Comparison of ENCODE assay signal across 34 mouse cellular contexts in genomic region chr11:115950719-115951118, GRCm38 (mm10). TPM values are rescaled to one million over a fixed set of nuclear protein-coding genes. Genes with fewer than 3 reads are reported as not detected.
DNase-seq lines count a peak whose midpoint lies in the region; ATAC-seq and TF ChIP-seq lines count a peak whose summit lies in the region.
"Had no signal": no experiment of that assay in that cellular context is flagged by ENCODE, and none has a peak within 500 bp of the region (broad histone marks: within the 10 kb centered on the region; RNA-seq: fewer than 3 reads in every experiment).

No protein-coding gene starts in this region.

- H3K27ac ChIP-seq in gastrocnemius, adult 2 months: peak overlapping the region; percentile 9; the same call in 1 of the 2 replicates
- no peak overlapping the region for H3K27ac ChIP-seq in midbrain, postnatal 0 days (ENCODE audit: low read depth, low read length)
- H3K27ac ChIP-seq in midbrain, embryonic 16.5 days (ENCODE audit: low read length): no peak overlapping the region
- H3K27ac ChIP-seq in hindbrain, postnatal 0 days: peak overlapping the region; percentile 76
- H3K27ac ChIP-seq: forebrain, embryonic 13.5 days; liver, embryonic 14.5 days; macrophage; midbrain, embryonic 13.5 days; stomach, embryonic 15.5 days had no signal

- H3K27me3 ChIP-seq in midbrain, postnatal 0 days (ENCODE audit: insufficient read depth, low read length): no peaks in the 10 kb centered on the region
- H3K27me3 ChIP-seq in midbrain, embryonic 16.5 days (ENCODE audit: control insufficient read depth, insufficient read depth, low read depth, low read length): no peaks in the 10 kb centered on the region
- no peaks in the 10 kb centered on the region for H3K27me3 ChIP-seq in hindbrain, postnatal 0 days (ENCODE audit: insufficient read depth, low read length)
- H3K27me3 ChIP-seq: forebrain, embryonic 13.5 days; midbrain, embryonic 13.5 days; stomach, embryonic 15.5 days had no signal

- no peak overlapping the region for H3K4me2 ChIP-seq in midbrain, postnatal 0 days (ENCODE audit: low read depth, low read length, poor library complexity, severe bottlenecking)
- no peak overlapping the region for H3K4me2 ChIP-seq in midbrain, embryonic 16.5 days (ENCODE audit: low read length)
- H3K4me2 ChIP-seq in hindbrain, postnatal 0 days (ENCODE audit: low read depth, low read length): no peak overlapping the region
- H3K4me2 ChIP-seq: forebrain, embryonic 13.5 days; heart, embryonic 11.5 days; midbrain, embryonic 13.5 days; stomach, embryonic 15.5 days had no signal

- H3K4me1 ChIP-seq in midbrain, postnatal 0 days (ENCODE audit: insufficient read depth, low read length): no peaks in the 10 kb centered on the region
- no peaks in the 10 kb centered on the region for H3K4me1 ChIP-seq in midbrain, embryonic 16.5 days (ENCODE audit: control insufficient read depth, insufficient read depth, low read length)
- peaks cover 14% of the 10 kb centered on the region; the same call in 1 of the 2 replicates for H3K4me1 ChIP-seq in hindbrain, postnatal 0 days (ENCODE audit: insufficient read depth, low read length)

- WGBS in midbrain, postnatal 0 days: 81% methylated on average over 2 of the region's 2 CpGs
- 89% methylated on average over 2 of the region's 2 CpGs for WGBS in midbrain, embryonic 16.5 days
- WGBS in hindbrain, postnatal 0 days: 50% methylated on average over 2 of the region's 2 CpGs

- no peaks in the 10 kb centered on the region for H3K9me3 ChIP-seq in midbrain, postnatal 0 days (ENCODE audit: low read length)
- no peaks in the 10 kb centered on the region for H3K9me3 ChIP-seq in midbrain, embryonic 16.5 days (replicated peaks; ENCODE audit: control insufficient read depth, low read length, poor library complexity, severe bottlenecking)
- no peaks in the 10 kb centered on the region for H3K9me3 ChIP-seq in hindbrain, postnatal 0 days (ENCODE audit: low read length)
- H3K9me3 ChIP-seq: forebrain, embryonic 13.5 days; G1E; midbrain, embryonic 13.5 days; stomach, embryonic 15.5 days had no signal

- DNase-seq in gastrocnemius, adult 2 months: no peak
- DNase-seq in gastrocnemius, postnatal 10 days: no peak
- DNase-seq in midbrain, postnatal 0 days (ENCODE audit: low spot score): peak; percentile 69
- DNase-seq in hindbrain, postnatal 0 days (ENCODE audit: low spot score): peak; percentile 65
- no peak for DNase-seq in yolk sac, embryonic 10.5 days (ENCODE audit: low spot score)
- DNase-seq in gastrocnemius, postnatal 14 days: no peak
- DNase-seq: adrenal gland, adult 8-10 months; cerebellum, adult 11-12 months; cerebellum, adult 9-11 months; embryo, embryonic 11 days; gastrocnemius, postnatal 36 days; heart, adult 18-20 months; heart, postnatal 36 days; kidney, adult 11 months; kidney, postnatal 25 days; liver; lung, adult 2 months; lung, postnatal 10 days; right cerebral cortex, postnatal 25 days; thymus, postnatal 14 days had no signal

- intact Hi-C loops in gastrocnemius, adult 2 months (cut with DNase I): no loop called here
- intact Hi-C loops in gastrocnemius, postnatal 14 days (cut with DNase I; ENCODE audit: low total_unique reads): no loop called here

- TF ChIP-seq CTCF in gastrocnemius, adult 2 months (IDR thresholded peaks at IDR 0.05): no peak
- TF ChIP-seq CTCF in midbrain, postnatal 0 days (IDR thresholded peaks at IDR 0.05): no peak
- TF ChIP-seq CTCF in hindbrain, postnatal 0 days (IDR thresholded peaks at IDR 0.05; ENCODE audit: low read depth): no peak

- no peak for ATAC-seq in midbrain, postnatal 0 days (ENCODE audit: low FRiP score)
- no peak for ATAC-seq in midbrain, embryonic 16.5 days
- ATAC-seq in hindbrain, postnatal 0 days: peak; percentile 79
- ATAC-seq: forebrain, embryonic 13.5 days; inflammation-experienced regulatory T-cells, adult 6 months; midbrain, embryonic 13.5 days had no signal

- H3K9ac ChIP-seq in midbrain, postnatal 0 days (replicated peaks; ENCODE audit: low read length, poor library complexity, severe bottlenecking): no peak overlapping the region
- H3K9ac ChIP-seq in midbrain, embryonic 16.5 days (ENCODE audit: low read depth, low read length): no peak overlapping the region
- H3K9ac ChIP-seq in hindbrain, postnatal 0 days (replicated peaks; ENCODE audit: low read length): no peak overlapping the region
- H3K9ac ChIP-seq: forebrain, embryonic 13.5 days; liver, embryonic 14.5 days; midbrain, embryonic 13.5 days; stomach, embryonic 15.5 days had no signal

- H3K36me3 ChIP-seq in midbrain, postnatal 0 days (ENCODE audit: insufficient read depth, low read length): peaks cover 59% of the 10 kb centered on the region
- peaks cover 19% of the 10 kb centered on the region for H3K36me3 ChIP-seq in midbrain, embryonic 16.5 days (ENCODE audit: control insufficient read depth, insufficient read depth, low read length)
- H3K36me3 ChIP-seq in hindbrain, postnatal 0 days (ENCODE audit: insufficient read depth, low read length): peaks cover 6% of the 10 kb centered on the region; the same call in 1 of the 2 replicates

- H3K4me3 ChIP-seq in gastrocnemius, adult 2 months: no peak overlapping the region
- H3K4me3 ChIP-seq in midbrain, postnatal 0 days (ENCODE audit: low read depth, low read length): no peak overlapping the region
- no peak overlapping the region for H3K4me3 ChIP-seq in midbrain, embryonic 16.5 days (ENCODE audit: low read depth, low read length)
- no peak overlapping the region for H3K4me3 ChIP-seq in hindbrain, postnatal 0 days (ENCODE audit: low read length)
- H3K4me3 ChIP-seq: forebrain, embryonic 13.5 days; midbrain, embryonic 13.5 days; stomach, embryonic 15.5 days had no signal

RNA-seq across cellular contexts. Expression of gene Recql5, which starts 17.4 kb away (rescaled TPM):
- 1 to 10 TPM; 7.5 to 8.6 TPM for total RNA-seq in gastrocnemius, adult 2 months (2021)
- 1 to 10 TPM; 5.4 to 9.1 TPM for total RNA-seq in gastrocnemius, postnatal 10 days (2021)
- total RNA-seq in midbrain, postnatal 0 days (2014; rRNA removed): 18.9 and 20.4 TPM in 2 replicates
- 8.0 and 10.5 TPM in 2 replicates for polyA plus RNA-seq in midbrain, postnatal 0 days (2015; fragmentation: Nextera tagmentation; extraction: Ambion mirVana)
- polyA plus RNA-seq in midbrain, embryonic 16.5 days (2015; fragmentation: Nextera tagmentation; extraction: Ambion mirVana): 24.3 and 25.2 TPM in 2 replicates
- 11.4 and 14.3 TPM in 2 replicates for total RNA-seq in hindbrain, postnatal 0 days (2014; rRNA removed)
- polyA plus RNA-seq in hindbrain, postnatal 0 days (2015; fragmentation: Nextera tagmentation; extraction: Ambion mirVana): 7.9 and 9.9 TPM in 2 replicates
- 1 to 10 TPM; 5.7 to 6.3 TPM for total RNA-seq in gastrocnemius, postnatal 14 days (2021)

RNA-seq across cellular contexts. Expression of gene Sap30bp, which starts 17.6 kb away (rescaled TPM):
- total RNA-seq in gastrocnemius, adult 2 months (2021): 10 to 100 TPM; 12.1 to 13.4 TPM
- total RNA-seq in gastrocnemius, postnatal 10 days (2021): 10 to 100 TPM; 16.6 to 24.5 TPM
- 44.3 and 46.4 TPM in 2 replicates for total RNA-seq in midbrain, postnatal 0 days (2014; rRNA removed)
- 43.3 and 54.3 TPM in 2 replicates for polyA plus RNA-seq in midbrain, postnatal 0 days (2015; fragmentation: Nextera tagmentation; extraction: Ambion mirVana)
- 49.0 and 51.5 TPM in 2 replicates for polyA plus RNA-seq in midbrain, embryonic 16.5 days (2015; fragmentation: Nextera tagmentation; extraction: Ambion mirVana)
- 46.4 and 52.8 TPM in 2 replicates for total RNA-seq in hindbrain, postnatal 0 days (2014; rRNA removed)
- polyA plus RNA-seq in hindbrain, postnatal 0 days (2015; fragmentation: Nextera tagmentation; extraction: Ambion mirVana): 39.2 and 42.8 TPM in 2 replicates
- 10 to 100 TPM; 13.1 to 15.2 TPM for total RNA-seq in gastrocnemius, postnatal 14 days (2021)

RNA-seq across cellular contexts. Expression of gene Itgb4, which starts 23.8 kb away (rescaled TPM):
- 1 to 10 TPM; 4.2 to 4.5 TPM for total RNA-seq in gastrocnemius, adult 2 months (2021)
- total RNA-seq in gastrocnemius, postnatal 10 days (2021): 1 to 10 TPM; 4.6 to 4.9 TPM
- total RNA-seq in midbrain, postnatal 0 days (2014; rRNA removed): 2.2 and 3.0 TPM in 2 replicates
- 1.0 and 1.2 TPM in 2 replicates for polyA plus RNA-seq in midbrain, postnatal 0 days (2015; fragmentation: Nextera tagmentation; extraction: Ambion mirVana)
- 0.57 and 0.64 TPM in 2 replicates for polyA plus RNA-seq in midbrain, embryonic 16.5 days (2015; fragmentation: Nextera tagmentation; extraction: Ambion mirVana)
- 1.7 and 3.1 TPM in 2 replicates for total RNA-seq in hindbrain, postnatal 0 days (2014; rRNA removed)
- 2.2 and 2.8 TPM in 2 replicates for polyA plus RNA-seq in hindbrain, postnatal 0 days (2015; fragmentation: Nextera tagmentation; extraction: Ambion mirVana)
- total RNA-seq in gastrocnemius, postnatal 14 days (2021): 1 to 10 TPM; 1.9 to 6.7 TPM
- polyA plus RNA-seq: inflammation-experienced regulatory T-cells, adult 6 months; macrophage had no signal

RNA-seq across cellular contexts. Expression of gene Smim6, which starts 38.9 kb away (rescaled TPM):
- not detected for total RNA-seq in gastrocnemius, adult 2 months (2021)
- total RNA-seq in gastrocnemius, postnatal 10 days (2021): not detected
- total RNA-seq in midbrain, postnatal 0 days (2014; rRNA removed): not detected in 2 replicates
- 0.26 TPM in 1 of 2 replicates, not detected in the other for polyA plus RNA-seq in midbrain, postnatal 0 days (2015; fragmentation: Nextera tagmentation; extraction: Ambion mirVana)
- polyA plus RNA-seq in midbrain, embryonic 16.5 days (2015; fragmentation: Nextera tagmentation; extraction: Ambion mirVana): 0.44 and 0.87 TPM in 2 replicates
- not detected in 2 replicates for total RNA-seq in hindbrain, postnatal 0 days (2014; rRNA removed)
- 0.35 and 0.43 TPM in 2 replicates for polyA plus RNA-seq in hindbrain, postnatal 0 days (2015; fragmentation: Nextera tagmentation; extraction: Ambion mirVana)
- total RNA-seq in gastrocnemius, postnatal 14 days (2021): not detected
- total RNA-seq: adrenal gland, adult 8-10 months; gastrocnemius, postnatal 36 days; heart, adult 18-20 months; layer of hippocampus, adult 8-10 months; layer of hippocampus, postnatal 25 days; left cerebral cortex, adult 8-10 months; left cerebral cortex, postnatal 36 days; neutrophil, adult 5-6 weeks had no signal
- polyA plus RNA-seq: G1E, macrophage had no signal

RNA-seq across cellular contexts. Expression of gene Smim5, which starts 51.0 kb away (rescaled TPM):
- under 1 TPM; 0.23 to 0.89 TPM for total RNA-seq in gastrocnemius, adult 2 months (2021)
- 1 to 10 TPM; 3.6 to 4.1 TPM for total RNA-seq in gastrocnemius, postnatal 10 days (2021)
- total RNA-seq in midbrain, postnatal 0 days (2014; rRNA removed): not detected in 2 replicates
- polyA plus RNA-seq in midbrain, postnatal 0 days (2015; fragmentation: Nextera tagmentation; extraction: Ambion mirVana): 1.3 and 1.5 TPM in 2 replicates
- polyA plus RNA-seq in midbrain, embryonic 16.5 days (2015; fragmentation: Nextera tagmentation; extraction: Ambion mirVana): 1.4 and 1.5 TPM in 2 replicates
- 2.0 and 2.5 TPM in 2 replicates for total RNA-seq in hindbrain, postnatal 0 days (2014; rRNA removed)
- polyA plus RNA-seq in hindbrain, postnatal 0 days (2015; fragmentation: Nextera tagmentation; extraction: Ambion mirVana): 2.7 and 3.7 TPM in 2 replicates
- 1 to 10 TPM; 2.2 to 2.4 TPM for total RNA-seq in gastrocnemius, postnatal 14 days (2021)
- total RNA-seq: left cerebral cortex, postnatal 36 days had no signal

Comparison
In these comparisons a context has a peak if more than half of its experiments do, and no peak if none do; other contexts are left out.
1. DNase-seq: peak in midbrain, postnatal 0 days (single experiment) and hindbrain, postnatal 0 days (single experiment); none in gastrocnemius, adult 2 months (single experiment), gastrocnemius, postnatal 10 days (single experiment), yolk sac, embryonic 10.5 days (single experiment) and gastrocnemius, postnatal 14 days (single experiment).
2. H3K27ac ChIP-seq: peak in gastrocnemius, adult 2 months (single experiment) and hindbrain, postnatal 0 days (single experiment); none in midbrain, postnatal 0 days (single experiment) and midbrain, embryonic 16.5 days (single experiment).